Mouse (Mus musculus): ENCODE data around the gene Dcaf5.

DNA sequence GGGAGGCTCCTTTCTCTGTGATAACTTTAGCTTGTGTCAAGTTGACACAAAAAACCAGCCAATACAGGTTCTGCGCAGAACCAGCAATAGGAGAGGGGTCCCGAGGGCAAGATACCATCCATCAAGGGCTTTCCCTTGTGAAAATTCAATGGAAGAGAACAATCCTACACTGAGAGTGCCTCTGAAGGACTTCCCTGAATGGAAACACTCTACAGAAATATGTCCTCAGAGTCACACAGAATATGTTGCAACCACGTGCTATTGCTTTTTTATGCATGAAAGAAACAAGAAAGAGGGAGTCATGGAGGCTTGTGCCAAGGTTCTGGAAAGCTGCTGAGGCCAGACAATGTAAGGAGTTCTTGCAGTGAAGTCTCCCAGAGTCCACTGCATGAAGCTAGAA, 131.9 kb downstream of the Dcaf5 start:
- TF ChIP-seq CTCF (IDR thresholded peaks at IDR 0.05; ENCODE audit: control insufficient read depth, insufficient read depth, insufficient replicate concordance, low read depth, low read length) (no peak), POLR2A (IDR thresholded peaks at IDR 0.05; ENCODE audit: control insufficient read depth, low read depth, low read length) (no peak)
